Mouse (Mus musculus) ES-E14 (cell line): ENCODE results near the gene Zc2hc1c.

Experiments used
- CHD2 ChIP-seq: IDR thresholded peaks from 2 replicates; pipeline ENCODE4 v1.6.1; 2014; ENCODE audit warnings: mild to moderate bottlenecking, low read depth, low read length, inconsistent platforms
- HCFC1 ChIP-seq: IDR thresholded peaks from 2 replicates; pipeline ENCODE4 v1.6.1; 2012; ENCODE audit warnings: low read length, inconsistent platforms, borderline replicate concordance; ENCODE audit not compliant: insufficient read depth
- MAFK ChIP-seq: IDR thresholded peaks from 2 replicates; pipeline ENCODE4 v1.6.1; 2014; ENCODE audit warnings: mild to moderate bottlenecking, low read depth, low read length, inconsistent platforms; ENCODE audit not compliant: insufficient read depth
- ZC3H11A ChIP-seq: IDR thresholded peaks from 2 replicates; pipeline ENCODE4 v1.6.1; 2012; ENCODE audit warnings: low read depth, mild to moderate bottlenecking, inconsistent platforms, low read length, borderline replicate concordance

GRCm38 (mm10) chr12:85271132-85271842 lies 17.1 kb upstream of the Zc2hc1c start:
- no peak for TF ChIP-seq ZC3H11A
- TF ChIP-seq HCFC1, result no peak
- no peak for TF ChIP-seq CHD2
- TF ChIP-seq MAFK, result no peak
